Mouse (Mus musculus) liver, embryonic 12.5 days (tissue): ENCODE data around the gene Arhgap15. TPM values are rescaled to one million over a fixed set of nuclear protein-coding genes. Genes with fewer than 3 reads are reported as not detected.

Experiments
- ATAC-seq: fragments of 200-750 bp; cut with Nextera tagmentation; 2 replicates; pipeline ENCODE4 v1.8.0; 2017; ENCODE audit warnings: moderate number of reproducible peaks, mild to moderate bottlenecking, moderate library complexity
- H3K27ac ChIP-seq: fragments of 300-500 bp; sonication (generic); 2 replicates; pipeline ENCODE4 v1.5.1; 2016; ENCODE audit warnings: mild to moderate bottlenecking
- H3K27me3 ChIP-seq: fragments of 300-500 bp; sonication (generic); replicated peaks from 2 replicates; pipeline ENCODE4 v1.6.1; 2016; ENCODE audit warnings: mild to moderate bottlenecking, moderate library complexity
- H3K36me3 ChIP-seq: fragments of 300-500 bp; sonication (generic); 2 replicates; pipeline ENCODE4 v1.6.1; 2016; ENCODE audit warnings: mild to moderate bottlenecking, moderate library complexity
- H3K4me1 ChIP-seq: fragments of 300-500 bp; sonication (generic); 2 replicates; pipeline ENCODE4 v1.6.1; 2016
- H3K4me2 ChIP-seq: fragments of 300-500 bp; sonication (generic); 2 replicates; pipeline ENCODE4 v1.6.1; 2016; ENCODE audit warnings: mild to moderate bottlenecking, moderate library complexity
- H3K4me3 ChIP-seq: fragments of 300-500 bp; sonication (generic); 2 replicates; pipeline ENCODE4 v1.5.1; 2016; ENCODE audit warnings: mild to moderate bottlenecking, moderate library complexity
- H3K9ac ChIP-seq: fragments of 300-500 bp; sonication (generic); 2 replicates; pipeline ENCODE4 v1.6.1; 2016; ENCODE audit warnings: mild to moderate bottlenecking, moderate library complexity
- H3K9me3 ChIP-seq: fragments of 300-500 bp; sonication (generic); replicated peaks from 2 replicates; pipeline ENCODE4 v1.6.1; 2016; ENCODE audit warnings: mild to moderate bottlenecking, moderate library complexity
- WGBS: fragments of 180-500 bp; shearing (Covaris S2); methylation state at CpG from one replicate; pipeline ENCODE4 v1.1.7; 2016; ENCODE audit not compliant: insufficient replicate concordance; 5-methylcytosine and 5-hydroxymethylcytosine counted together
- polyA plus RNA-seq: library from polyadenylated mRNA; unstranded; fragments of >200 nt; fragmentation: Nextera tagmentation; extraction: Ambion mirVana; gene quantifications from 2 replicates; pipeline ENCODE4 v1.2.1, GENCODE M21; 2016

The Arhgap15 gene
- polyA plus RNA-seq, 1 experiment from 2014 or later, result 5.7 TPM

DNA sequence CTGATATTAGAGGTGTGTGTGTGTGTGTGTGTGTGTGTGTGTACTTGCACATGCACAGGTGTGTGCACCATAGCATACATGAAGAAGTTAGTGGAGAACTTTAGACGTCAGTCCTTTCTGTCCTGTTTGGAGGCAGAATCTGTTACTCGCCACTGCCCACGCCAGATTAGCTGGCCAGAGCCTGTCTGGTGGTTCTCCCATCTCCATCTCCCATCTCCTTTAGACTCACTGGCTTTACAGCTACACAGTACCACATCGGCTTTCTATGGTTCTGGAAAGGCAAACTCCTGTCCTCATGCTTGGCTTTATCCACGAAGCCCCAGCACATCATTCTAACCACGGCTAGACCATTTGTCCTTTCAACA, 608.2 kb downstream of the Arhgap15 start:
- Histone ChIP-seq H3K27me3 (no peaks in the 10 kb centered on the region), H3K36me3 (no peaks in the 10 kb centered on the region), H3K4me3 (no peak overlapping the region), H3K4me2 (no peak overlapping the region), H3K9ac (no peak overlapping the region), H3K9me3 (no peaks in the 10 kb centered on the region), H3K27ac (no peak overlapping the region), H3K4me1 (peaks cover 15% of the 10 kb centered on the region)
- ATAC-seq, result no peak
- WGBS, result 75% methylated on average over 6 of the region's 6 CpGs

DNA sequence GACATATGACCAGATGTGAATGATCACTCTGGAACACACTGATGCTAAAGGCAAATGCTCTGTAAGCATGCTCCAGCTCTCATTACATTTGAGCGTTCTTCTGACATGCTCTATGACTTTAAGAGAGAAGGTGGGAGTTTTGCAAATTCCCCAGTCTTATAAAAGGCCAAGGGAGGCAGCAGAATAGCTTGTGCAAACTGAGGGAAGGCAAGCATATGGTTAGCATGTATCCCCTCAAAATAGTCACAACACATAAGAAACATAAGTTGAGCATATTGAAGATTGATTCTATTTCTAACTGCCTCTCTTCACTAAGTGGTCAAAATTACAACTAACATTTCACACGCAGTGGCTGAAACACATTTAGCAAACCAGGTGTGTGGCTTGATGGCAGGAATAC, 631.6 kb downstream of the Arhgap15 start:
- WGBS, result 70% methylated on average over 2 of the region's 2 CpGs
- no peak overlapping the region for H3K4me3 ChIP-seq
- ATAC-seq, result no peak

GRCm38 (mm10) chr2:44384541-44384940, 635.9 kb downstream of the Arhgap15 start:
- 73% methylated on average over 6 of the region's 6 CpGs for WGBS
- no peak overlapping the region for H3K9ac ChIP-seq
- H3K4me2 ChIP-seq, result no peak overlapping the region
- no peaks in the 10 kb centered on the region for H3K36me3 ChIP-seq
- H3K9me3 ChIP-seq, result no peaks in the 10 kb centered on the region
- no peaks in the 10 kb centered on the region for H3K4me1 ChIP-seq
- no peak overlapping the region for H3K27ac ChIP-seq
- H3K4me3 ChIP-seq, result no peak overlapping the region
- no peaks in the 10 kb centered on the region for H3K27me3 ChIP-seq
- no peak for ATAC-seq

More for the DNA sequence above, 631.6 kb downstream of the Arhgap15 start:
- Histone ChIP-seq H3K27ac (no peak overlapping the region), H3K9me3 (no peaks in the 10 kb centered on the region), H3K9ac (no peak overlapping the region), H3K36me3 (no peaks in the 10 kb centered on the region), H3K4me2 (no peak overlapping the region), H3K4me1 (no peaks in the 10 kb centered on the region), H3K27me3 (no peaks in the 10 kb centered on the region)

DNA sequence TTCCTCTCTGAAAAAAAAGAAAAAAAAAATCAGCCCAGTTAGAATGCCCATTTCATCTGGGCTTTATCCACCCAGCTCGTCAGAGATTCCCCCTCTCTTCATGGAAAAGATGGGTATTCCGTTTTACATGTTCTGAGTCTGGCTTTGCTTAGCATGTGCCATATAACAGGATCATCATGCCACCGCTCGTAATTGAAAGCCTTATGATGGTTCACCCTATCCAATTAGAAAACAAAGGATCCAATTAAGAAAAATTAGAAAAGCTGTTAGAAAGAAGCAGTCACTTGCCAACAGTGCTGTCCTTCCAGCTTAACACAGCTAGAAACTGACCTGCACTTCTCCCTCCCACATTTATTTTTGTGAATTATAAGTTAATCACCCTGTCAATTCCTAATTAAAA, 640.9 kb downstream of the Arhgap15 start:
- Histone ChIP-seq H3K9ac (no peak overlapping the region), H3K4me2 (no peak overlapping the region), H3K36me3 (no peaks in the 10 kb centered on the region), H3K27me3 (no peaks in the 10 kb centered on the region), H3K27ac (no peak overlapping the region), H3K4me3 (no peak overlapping the region), H3K4me1 (no peaks in the 10 kb centered on the region), H3K9me3 (no peaks in the 10 kb centered on the region)
- WGBS, result 70% methylated on average over 4 of the region's 4 CpGs
- ATAC-seq, result no peak

DNA sequence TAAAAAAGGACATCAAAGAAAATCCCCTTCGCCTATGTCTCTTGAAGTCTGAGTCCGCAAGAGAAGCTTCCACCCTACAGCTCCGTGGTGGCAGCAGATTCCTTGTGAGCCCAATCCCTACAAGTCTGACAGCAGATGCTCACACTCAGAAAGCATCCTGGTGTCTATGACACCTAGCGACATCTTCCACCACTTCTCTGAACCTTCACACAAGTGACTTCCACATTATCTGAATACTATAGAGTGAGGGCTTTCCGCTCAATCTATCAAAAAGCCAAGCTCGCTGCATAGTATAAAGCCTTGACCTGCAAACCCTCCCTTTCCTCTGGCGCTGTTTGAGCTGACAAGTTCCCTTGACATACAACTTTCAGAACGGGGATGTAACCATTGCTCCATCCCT, 645.2 kb downstream of the Arhgap15 start:
- Histone ChIP-seq H3K4me3 (no peak overlapping the region), H3K36me3 (no peaks in the 10 kb centered on the region), H3K27me3 (no peaks in the 10 kb centered on the region), H3K4me2 (no peak overlapping the region), H3K9ac (no peak overlapping the region), H3K27ac (no peak overlapping the region), H3K4me1 (no peaks in the 10 kb centered on the region), H3K9me3 (no peaks in the 10 kb centered on the region)
- no peak for ATAC-seq
- WGBS, result 69% methylated on average over 8 of the region's 8 CpGs

DNA sequence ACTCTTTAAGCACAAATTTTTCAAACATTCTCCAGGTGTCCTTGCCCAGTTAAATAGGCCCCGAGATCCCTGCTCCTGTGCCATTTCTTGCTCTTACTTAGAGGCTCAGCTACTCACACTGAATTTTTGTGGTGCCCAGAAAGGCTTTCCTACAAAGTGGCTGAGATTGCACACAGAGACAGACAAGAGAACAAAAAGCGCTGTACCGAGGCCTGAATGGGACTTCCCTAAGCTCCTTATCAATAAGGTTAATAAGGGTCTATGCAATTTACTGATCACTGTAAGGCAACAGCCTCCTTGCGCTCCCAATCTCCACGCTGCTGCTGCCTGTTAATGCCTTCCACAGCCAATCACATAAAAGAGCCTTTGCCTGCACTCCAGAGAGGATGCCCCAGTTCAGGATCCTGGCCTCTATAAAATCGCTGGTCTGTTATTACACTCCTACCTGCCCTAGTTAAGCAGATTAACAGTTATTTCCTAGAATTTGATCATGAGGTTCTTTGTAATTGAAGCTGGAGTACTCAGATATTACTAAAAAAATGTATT, 646.4 kb downstream of the Arhgap15 start:
- no peak for ATAC-seq
- Histone ChIP-seq H3K9ac (no peak overlapping the region), H3K27ac (no peak overlapping the region), H3K27me3 (no peaks in the 10 kb centered on the region), H3K4me2 (no peak overlapping the region), H3K36me3 (no peaks in the 10 kb centered on the region), H3K4me3 (no peak overlapping the region), H3K4me1 (no peaks in the 10 kb centered on the region), H3K9me3 (no peaks in the 10 kb centered on the region)
- WGBS, result 58% methylated on average over 6 of the region's 6 CpGs

- Histone ChIP-seq H3K4me1 (no peaks in the 10 kb centered on the region), H3K9ac (no peak overlapping the region), H3K4me3 (no peak overlapping the region), H3K9me3 (no peaks in the 10 kb centered on the region), H3K27ac (no peak overlapping the region), H3K4me2 (no peak overlapping the region), H3K36me3 (no peaks in the 10 kb centered on the region), H3K27me3 (no peaks in the 10 kb centered on the region)
- no peak for ATAC-seq
- 69% methylated on average over 2 of the region's 2 CpGs for WGBS
These were observed 647.0 kb downstream of the Arhgap15 start for GRCm38 (mm10) chr2:44395577-44395976.

GRCm38 (mm10) chr2:44397209-44397608, 648.6 kb downstream of the Arhgap15 start:
- WGBS, result 28% methylated on average over 1 of the region's 1 CpGs
- no peak overlapping the region for H3K27ac ChIP-seq
- H3K9ac ChIP-seq, result no peak overlapping the region
- no peaks in the 10 kb centered on the region for H3K9me3 ChIP-seq
- no peak overlapping the region for H3K4me3 ChIP-seq
- H3K4me2 ChIP-seq, result no peak overlapping the region
- ATAC-seq, result no peak
- no peaks in the 10 kb centered on the region for H3K27me3 ChIP-seq
- H3K36me3 ChIP-seq, result no peaks in the 10 kb centered on the region
- no peaks in the 10 kb centered on the region for H3K4me1 ChIP-seq

DNA sequence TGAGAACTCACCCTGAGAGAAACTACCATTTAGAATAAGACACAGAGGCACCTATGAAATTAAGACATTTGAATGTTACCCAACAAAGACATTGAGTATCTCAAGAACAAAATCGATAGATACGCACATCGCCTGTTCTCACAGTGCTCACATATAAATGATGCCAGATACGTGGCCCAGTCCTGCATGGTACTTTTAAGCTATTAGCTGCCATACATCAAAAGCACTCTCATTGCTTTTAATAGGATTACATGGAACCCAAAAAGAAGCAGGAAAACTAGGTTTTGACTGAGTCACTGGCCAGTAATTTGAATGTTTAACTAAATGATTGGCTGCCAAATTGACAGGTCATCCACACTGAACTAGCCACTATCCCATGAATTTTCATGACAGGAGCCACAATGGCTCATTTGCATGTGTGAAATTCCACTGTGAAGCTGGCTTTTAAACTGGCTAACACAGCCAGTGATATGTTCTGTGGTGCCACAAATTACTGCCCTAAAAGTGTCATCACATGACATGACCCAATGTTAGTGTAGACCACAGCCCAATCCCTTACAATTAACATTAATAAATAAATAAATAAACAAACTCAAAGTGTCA, 649.2 kb downstream of the Arhgap15 start:
- Histone ChIP-seq H3K27ac (no peak overlapping the region), H3K4me3 (no peak overlapping the region), H3K36me3 (no peaks in the 10 kb centered on the region), H3K4me2 (no peak overlapping the region), H3K4me1 (no peaks in the 10 kb centered on the region), H3K27me3 (no peaks in the 10 kb centered on the region), H3K9ac (no peak overlapping the region), H3K9me3 (no peaks in the 10 kb centered on the region)
- 88% methylated on average over 4 of the region's 4 CpGs for WGBS
- no peak for ATAC-seq

- Histone ChIP-seq H3K4me1 (no peaks in the 10 kb centered on the region), H3K27ac (no peak overlapping the region), H3K27me3 (no peaks in the 10 kb centered on the region), H3K36me3 (no peaks in the 10 kb centered on the region), H3K9ac (no peak overlapping the region), H3K4me2 (no peak overlapping the region), H3K4me3 (no peak overlapping the region), H3K9me3 (no peaks in the 10 kb centered on the region)
- ATAC-seq, result no peak
These were observed 650.7 kb downstream of the Arhgap15 start for GRCm38 (mm10) chr2:44399191-44399926.

GRCm38 (mm10) chr2:44401704-44402422, 653.2 kb downstream of the Arhgap15 start:
- Histone ChIP-seq H3K9ac (no peak overlapping the region), H3K27ac (no peak overlapping the region), H3K36me3 (no peaks in the 10 kb centered on the region), H3K4me2 (no peak overlapping the region), H3K9me3 (no peaks in the 10 kb centered on the region), H3K4me3 (no peak overlapping the region), H3K4me1 (no peaks in the 10 kb centered on the region), H3K27me3 (no peaks in the 10 kb centered on the region)
- ATAC-seq, result no peak
- 59% methylated on average over 3 of the region's 3 CpGs for WGBS

- H3K27ac ChIP-seq, result no peak overlapping the region
- H3K4me3 ChIP-seq, result no peak overlapping the region
- H3K4me2 ChIP-seq, result no peak overlapping the region
- H3K27me3 ChIP-seq, result no peaks in the 10 kb centered on the region
- WGBS, result 63% methylated on average over 2 of the region's 2 CpGs
- H3K36me3 ChIP-seq, result no peaks in the 10 kb centered on the region
- no peak for ATAC-seq
- H3K4me1 ChIP-seq, result no peaks in the 10 kb centered on the region
- H3K9ac ChIP-seq, result no peak overlapping the region
- no peaks in the 10 kb centered on the region for H3K9me3 ChIP-seq
These were observed 663.0 kb downstream of the Arhgap15 start for GRCm38 (mm10) chr2:44411660-44412059.
